Mouse (Mus musculus): Measurements from ENCODE around the gene Tex52.
"Not testable (repeated sequence)": the region's sequence is repeated elsewhere in the genome, so short reads cannot be mapped to it uniquely, and the experiment has no call there.

Tex52 gene

DNA sequence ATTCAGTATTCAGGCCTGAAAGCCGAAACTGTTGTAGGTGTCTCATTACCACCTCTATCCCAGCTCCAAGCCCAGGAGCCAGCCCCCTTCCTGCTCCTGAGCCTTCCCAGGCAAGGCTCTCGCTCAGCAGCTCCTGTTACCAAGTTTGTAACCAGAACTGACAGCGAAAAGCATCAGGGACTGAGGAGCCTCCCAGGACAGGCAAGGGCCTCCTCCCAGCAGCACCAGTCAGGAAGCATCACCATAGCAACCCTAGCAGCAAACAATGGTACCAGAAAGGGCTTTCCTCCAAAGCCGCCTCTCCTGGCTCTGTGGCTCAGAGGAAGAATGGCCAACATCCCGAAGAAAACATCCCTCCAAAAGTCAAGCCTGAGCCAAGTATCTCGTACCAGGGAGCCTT is at the start of gene Tex52, which contains the start of gene Gm44596:
Gene Tex52, plus strand, starts transcription at position 265 of the 400 bp plus-strand sequence.
Gene Gm44596, plus strand, starts transcription at position 312 of the 400 bp plus-strand sequence.
- DNase-seq: no peak

DNA sequence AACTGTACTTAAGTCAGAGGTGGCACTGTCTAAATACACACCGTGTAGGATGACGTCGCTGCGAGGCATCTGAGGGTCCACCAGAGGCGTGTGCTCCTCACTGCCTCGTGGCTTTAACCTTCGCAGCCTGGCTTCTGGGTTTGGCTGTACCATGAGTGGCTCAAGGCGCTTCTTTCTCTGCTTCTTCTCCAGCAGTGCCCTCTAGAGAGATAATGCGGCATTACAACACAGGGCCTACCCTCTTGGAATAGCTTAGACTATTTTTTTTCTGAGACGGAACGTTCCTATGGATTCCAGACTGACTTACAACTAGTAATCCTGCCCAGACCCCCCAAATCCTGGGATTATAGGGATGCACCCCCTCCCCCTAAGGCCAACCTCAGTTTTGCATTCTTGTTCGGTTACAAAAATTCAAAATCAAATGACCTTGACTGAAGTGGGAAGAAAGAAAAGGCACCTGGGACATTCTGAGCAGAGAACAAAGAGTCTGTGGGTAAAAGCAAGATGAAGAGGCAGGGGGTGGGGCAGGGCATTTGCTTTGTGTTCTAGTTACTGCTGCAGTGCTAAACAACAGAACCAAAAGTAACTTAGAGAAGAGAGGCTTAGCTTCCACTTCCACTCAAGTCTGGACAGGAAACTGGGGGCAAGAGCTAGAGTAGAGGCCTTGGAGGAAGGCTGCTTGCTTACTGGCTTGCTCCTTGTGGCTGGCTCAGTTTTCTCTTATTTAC is 40.7 kb upstream of the Tex52 start:
- peak; percentile 74 for DNase-seq

DNA sequence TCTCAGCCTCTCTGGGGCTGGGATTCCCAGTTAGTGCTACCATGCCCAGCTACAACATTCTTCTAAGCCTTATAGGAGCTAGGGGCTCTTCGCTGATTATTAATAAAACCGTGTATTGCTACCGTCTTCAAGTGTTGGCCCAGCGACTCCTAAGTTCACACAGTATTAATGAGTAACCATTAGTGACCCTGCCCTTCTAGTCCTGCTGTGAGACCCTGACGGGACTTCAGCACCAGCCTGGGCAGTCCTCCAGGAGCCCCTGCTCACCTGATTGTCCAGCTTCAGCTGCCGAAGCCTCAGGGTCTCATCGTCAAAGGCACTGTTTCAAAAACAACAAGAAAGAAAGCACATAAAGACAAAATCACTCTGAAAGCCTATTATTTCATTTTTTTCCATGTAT is 37.8 kb upstream of the Tex52 start:
- no peak for DNase-seq

GRCm38 (mm10) chr6:128338876-128339275 is 36.4 kb upstream of the Tex52 start:
- DNase-seq: no peak

DNA sequence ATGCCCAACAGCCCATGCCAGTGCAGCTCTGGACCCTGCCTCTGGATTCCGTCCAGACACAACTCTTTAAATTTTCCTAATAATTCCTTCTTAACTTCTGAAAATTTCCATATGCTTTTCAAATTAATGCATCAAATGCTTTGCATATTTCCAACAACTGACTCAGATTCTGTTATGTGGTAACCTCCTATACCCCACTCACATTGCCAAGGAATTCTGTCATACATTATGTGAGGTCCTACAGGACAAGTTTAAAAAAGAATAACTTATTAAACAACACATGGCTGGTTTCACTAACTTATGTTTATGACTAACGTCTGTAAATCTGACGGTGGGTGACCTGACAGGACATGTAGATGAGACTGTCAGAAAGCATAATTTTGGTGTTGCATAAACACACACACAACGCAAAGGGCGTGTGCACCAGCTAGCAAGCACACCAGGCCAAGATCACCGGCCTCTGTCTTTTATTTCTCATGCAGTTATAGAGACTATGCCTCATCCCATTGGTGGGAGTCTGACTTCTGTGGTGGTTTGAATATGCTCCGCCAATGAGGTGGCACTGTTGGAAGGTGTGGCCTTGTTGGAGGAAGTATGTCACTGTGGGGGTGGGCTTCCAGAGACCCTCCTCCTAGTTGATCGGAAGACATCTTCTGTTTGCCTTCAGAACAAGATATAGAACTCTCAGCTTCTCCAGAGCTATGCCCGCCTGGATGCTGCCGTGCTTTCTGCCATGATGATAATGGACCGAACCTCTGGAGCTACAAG is 33.1 kb upstream of the Tex52 start:
- no peak for DNase-seq

DNA sequence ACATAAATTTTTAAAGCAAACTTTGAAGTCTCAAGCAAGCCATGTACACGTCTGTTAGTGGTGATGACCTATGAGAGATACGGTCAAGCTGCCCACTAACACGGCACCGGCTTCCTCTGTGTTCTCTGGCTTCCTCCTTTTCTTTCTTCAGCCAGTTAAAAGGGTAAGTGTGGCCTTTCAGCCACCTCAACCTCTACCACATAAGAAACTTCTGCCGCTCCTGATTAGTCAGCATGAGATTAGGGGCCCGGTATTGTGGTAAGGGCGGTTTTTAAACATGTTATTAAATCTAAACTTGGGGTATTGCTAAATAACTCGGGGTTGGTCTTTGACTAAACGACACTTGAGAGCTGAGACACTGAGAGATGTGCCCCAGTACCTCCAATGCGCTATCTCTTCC is 29.6 kb upstream of the Tex52 start:
- no peak for DNase-seq

DNA sequence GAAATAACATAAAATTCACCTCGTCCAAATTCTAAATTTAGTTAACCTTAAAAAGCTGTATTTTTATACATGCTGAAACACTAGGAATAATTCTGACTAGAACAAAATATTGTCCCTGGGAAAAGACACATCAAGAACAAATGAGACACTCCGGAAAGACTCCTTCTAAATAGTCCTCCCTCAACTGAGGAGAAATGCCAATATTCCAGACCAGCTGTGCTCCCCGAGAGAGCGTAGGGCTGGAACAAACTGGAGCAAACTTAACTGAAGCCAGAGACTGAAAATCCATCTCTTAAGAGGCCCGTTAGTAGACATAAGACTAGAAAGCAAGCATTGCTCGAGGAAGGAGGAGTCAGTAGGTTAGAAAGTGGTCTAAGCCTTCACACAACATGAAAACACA is 28.5 kb upstream of the Tex52 start:
- DNase-seq: no peak

- no peak for DNase-seq
Measured at GRCm38 (mm10) chr6:128349711-128350110, 25.5 kb upstream of the Tex52 start.

- no peak for DNase-seq
Measured at GRCm38 (mm10) chr6:128354140-128354539, 21.1 kb upstream of the Tex52 start.

DNA sequence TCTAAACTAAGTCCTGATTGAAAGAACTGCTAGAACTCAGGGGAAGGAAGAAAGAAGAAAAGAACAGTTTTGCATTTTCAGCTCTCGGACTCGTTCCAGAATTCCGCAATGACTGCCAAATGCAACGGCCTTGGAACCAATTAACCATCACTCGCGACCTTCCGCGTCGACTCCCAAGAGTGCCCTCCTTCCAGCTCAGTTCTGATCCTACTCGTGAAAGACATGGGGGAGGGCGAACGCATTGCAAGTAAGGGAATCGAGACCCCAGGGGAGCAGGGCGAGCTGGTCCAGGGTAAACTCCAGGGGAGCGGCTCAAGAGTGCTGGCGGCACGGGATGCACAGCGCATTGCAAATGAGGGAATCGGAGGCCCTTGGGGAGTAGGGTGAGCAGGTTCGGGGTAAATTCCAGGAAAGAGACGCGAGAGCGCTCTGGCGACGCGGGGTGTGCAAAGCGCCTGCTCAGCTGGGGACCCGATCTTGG is 20.0 kb upstream of the Tex52 start:
- DNase-seq: peak; percentile 73

DNA sequence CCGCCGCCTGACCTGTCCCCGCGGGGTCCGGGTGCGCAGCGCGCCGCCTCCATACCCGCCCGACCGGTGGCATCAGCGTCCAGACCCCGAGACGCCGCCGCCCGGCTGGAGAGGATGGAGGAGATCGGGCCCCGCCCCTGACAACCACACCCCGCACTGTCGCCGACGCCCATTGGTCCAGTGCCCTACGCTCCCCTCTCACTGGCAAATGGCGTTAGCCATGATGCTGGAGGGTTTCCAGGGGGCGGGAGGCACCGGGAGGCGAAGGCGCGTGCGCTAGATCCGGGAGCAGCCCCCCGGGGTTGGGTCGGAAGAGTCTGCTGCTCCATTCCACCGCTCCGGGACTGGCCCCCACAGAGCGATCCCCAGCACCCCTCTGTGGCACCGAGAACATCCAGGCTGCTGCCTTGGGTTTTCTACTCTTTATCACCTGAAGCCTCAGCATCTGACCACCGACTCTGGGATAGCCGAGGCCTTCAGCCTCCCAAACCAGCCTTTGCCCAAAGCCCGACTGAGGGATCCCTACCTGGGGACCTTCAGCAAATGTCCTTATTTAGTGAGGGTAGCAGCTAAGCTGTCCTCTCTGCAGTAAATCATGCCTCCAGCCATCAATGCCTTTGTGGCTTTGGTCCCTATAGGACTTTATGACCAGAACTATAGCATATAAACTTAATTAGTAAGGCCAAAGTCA is 19.4 kb upstream of the Tex52 start, which contains the start of gene Tulp3:
Gene Tulp3, minus strand, starts transcription at position 126 of the 691 bp plus-strand sequence.
- peak; percentile 94 for DNase-seq

DNA sequence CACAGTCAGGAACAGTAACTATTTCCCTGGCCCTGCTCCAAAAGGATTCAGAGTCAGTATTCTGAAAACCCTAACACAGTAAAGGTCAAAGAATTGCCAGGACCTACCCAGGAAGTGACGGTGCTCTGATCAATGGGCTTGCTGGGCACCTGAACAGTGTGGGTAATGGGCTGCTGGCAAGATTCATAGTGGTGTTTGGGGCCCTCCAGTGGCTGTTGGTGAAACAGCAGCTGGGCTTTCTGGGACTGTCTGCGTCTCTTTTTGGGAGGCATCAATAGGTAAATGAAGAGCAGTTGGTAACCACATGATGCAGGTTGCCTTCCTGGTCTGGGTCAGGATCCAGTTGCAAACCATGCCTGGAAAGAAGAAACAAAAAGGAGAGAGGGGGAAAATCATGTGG is 16.3 kb upstream of the Tex52 start:
- peak; percentile 82 for DNase-seq

DNA sequence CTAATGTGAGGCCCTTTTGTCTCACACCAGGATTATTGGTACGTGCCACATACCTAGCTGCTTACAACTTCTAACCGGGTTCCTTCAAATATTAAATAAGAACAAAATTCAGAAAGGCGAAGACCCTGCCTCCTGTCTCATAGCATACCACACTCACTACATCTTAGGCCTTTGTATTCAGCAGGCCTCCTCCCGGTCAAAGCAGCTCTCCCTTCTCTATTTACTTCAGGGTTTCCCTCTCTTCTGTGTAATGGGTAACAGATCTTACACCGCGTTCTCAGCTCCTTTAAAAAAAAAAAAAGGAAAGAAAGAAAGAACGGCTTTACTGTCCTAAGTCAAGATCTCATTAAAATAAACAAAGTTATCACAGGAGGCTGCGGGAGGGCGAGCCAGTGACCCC is 13.4 kb upstream of the Tex52 start:
- DNase-seq: no peak

DNA sequence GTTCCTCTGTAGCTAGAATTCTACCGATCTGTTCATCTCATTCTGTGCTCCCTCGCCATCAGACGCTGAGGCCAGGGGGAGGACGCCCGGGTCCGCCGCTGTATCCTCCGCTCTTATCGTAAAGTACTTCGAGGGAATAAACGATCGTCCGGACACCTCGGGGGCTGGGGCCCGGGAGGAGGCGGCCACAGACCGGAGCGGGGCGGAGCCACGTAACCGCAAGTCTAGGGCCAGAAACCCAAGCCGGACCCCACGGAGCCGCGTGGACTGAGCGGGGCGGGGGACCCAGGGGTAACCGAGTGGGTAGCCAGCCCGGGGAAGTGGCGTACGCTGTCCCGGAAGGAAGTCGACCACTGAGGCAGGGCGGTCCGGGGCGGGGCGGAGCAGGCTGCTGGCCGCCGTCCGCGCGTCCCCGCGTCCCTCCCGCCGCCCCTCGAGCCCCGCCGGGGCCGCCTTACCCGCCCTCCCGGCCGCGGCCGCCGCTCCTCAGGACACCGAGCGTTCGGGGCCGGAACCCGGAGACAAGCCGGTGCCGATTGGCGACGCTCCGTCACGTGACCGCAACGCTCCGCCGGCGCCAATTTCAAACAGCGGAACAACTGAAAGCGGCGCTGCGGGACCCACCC is 12.8 kb upstream of the Tex52 start, which contains the start of the genes Rhno1 and Foxm1:
Gene Rhno1, minus strand, starts transcription at position 531 of the 626 bp plus-strand sequence.
Gene Foxm1, plus strand, starts transcription at position 587 of the 626 bp plus-strand sequence.
- peak; percentile 88 for DNase-seq

DNA sequence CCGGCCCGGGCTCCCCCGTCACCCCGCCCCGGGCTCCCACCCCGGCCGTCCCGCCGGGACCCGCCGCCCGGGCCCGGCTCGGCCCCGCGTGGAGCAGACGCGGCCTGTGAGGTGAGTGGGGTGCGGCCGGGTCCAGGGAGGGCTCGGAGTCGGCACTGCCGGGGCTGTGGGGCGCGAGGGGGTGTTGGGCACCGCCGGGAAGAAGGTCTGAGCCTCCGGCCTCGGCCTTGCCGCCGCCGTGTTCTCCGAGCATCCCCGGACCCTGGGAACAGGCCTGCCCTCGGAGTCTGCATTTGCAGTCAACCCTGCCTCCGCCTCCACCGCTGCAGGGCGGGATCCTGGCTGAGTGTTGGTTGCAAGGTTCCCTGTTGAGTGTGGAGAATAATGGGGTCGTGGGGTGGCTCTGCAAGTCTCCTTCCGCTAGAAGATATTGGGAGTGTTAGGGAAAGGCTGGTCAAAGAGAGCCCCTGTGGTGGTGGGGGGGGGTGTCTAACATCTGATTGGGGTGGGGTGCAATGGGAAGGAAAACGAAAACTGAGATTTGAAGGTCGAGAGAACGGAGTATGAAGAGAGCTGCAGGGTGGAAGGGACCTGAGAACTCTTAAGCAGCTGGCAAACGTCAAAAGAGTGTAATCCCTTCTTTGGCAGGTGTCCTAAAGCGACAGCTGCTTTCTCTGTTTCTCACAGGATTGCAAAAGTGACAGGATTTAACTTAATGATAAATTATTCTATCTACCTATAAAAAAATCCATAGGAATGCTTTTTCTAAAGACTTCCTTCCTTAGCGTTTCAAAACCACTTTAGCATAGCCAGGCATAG is 12.0 kb upstream of the Tex52 start:
- no peak for DNase-seq

DNA sequence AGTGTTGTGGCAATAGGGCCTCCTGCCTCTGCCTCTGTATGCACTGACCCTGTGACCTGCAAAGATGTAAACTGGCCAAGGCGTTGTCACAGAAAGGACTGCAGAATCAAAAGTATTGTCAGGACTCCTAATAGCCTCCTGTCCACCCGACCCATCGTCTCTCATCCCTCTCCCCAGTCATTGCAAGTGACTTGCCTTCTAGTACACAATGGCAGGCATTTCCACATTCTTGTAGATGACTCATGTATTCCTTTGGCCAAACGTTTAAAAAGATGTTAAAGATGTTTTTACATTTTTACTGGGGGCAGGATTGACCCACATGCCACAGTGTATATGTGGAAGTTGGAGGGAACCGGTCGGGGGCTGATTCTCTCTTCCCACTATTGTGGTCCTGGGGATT is 10.5 kb upstream of the Tex52 start:
- no peak for DNase-seq

- DNase-seq: no peak
Measured at GRCm38 (mm10) chr6:128366466-128366865, 8.8 kb upstream of the Tex52 start.

DNA sequence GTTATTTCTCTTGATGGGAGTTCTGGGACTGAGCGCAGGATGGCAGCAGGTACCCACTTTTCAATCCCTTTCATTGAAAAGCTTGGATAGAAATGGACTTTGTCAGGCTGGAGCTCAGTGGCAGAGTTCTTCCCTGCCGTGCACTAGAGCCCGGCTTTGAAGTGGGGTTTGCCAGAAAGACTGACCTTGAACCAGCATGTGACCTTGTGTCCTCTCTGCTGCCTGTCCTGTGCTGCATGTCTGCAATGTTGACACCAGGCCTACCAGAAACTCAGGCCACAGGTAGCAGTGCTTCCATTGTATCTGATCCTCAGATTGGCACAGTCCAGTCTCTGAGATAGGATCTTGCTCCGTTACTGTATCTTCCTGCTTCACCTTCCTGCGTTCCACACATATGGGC is 5.2 kb upstream of the Tex52 start:
- no peak for DNase-seq

GRCm38 (mm10) chr6:128376371-128377085 is 1.3 kb downstream of the Tex52 start:
- DNase-seq: no peak

DNA sequence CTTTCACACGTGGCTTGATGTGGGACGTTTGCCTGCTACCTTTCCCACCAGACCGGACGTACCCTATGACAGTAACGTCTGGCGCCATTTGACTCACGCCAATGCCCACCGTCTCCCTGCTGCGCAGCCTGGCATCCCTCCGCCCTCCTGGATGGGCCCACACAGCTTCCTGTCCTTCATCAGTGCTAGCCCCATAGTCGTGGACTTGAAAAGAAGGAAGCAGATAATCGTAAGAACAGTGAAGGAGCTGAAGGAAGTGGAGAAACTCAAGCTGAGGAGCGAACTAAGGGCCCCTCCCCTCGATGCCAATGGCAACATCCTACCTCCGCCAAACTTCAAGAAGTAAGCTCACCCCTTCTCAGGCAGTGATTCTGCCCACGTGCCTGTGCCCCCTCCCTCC is 4.4 kb downstream of the Tex52 start:
- DNase-seq: no peak

DNA sequence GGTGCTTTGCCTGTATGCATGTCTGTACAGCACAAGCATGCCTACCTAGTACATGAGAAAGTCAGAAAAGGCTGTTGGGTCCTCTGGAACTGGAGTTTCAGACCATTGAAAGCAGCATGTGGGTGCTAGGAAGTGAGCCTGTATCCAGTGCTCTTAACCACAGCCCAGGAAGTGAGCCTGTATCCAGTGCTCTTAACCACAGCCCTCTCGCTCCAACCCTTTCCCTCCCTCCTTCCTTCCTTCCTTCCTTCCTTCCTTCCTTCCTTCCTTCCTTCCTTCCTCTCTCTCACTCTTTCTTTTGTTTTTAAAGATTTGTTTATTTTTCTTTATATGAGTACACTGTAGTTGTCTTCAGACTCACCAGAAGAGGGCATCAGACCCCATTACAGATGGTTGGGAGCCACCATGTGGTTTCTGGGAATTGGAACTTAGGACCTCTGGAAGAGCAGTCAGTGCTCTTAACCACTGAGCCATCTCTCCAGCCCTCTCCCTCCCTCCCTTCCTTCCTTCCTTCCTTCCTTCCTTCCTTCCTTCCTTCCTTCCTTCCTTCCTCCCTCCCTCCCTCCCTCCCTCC is 5.4 kb downstream of the Tex52 start:
- DNase-seq: not testable (repeated sequence)
